Mouse (Mus musculus): ENCODE measurements around the gene Rab40c.

- TF ChIP-seq CTCF (IDR thresholded peaks at IDR 0.05 in 2 of 3, conservative IDR thresholded peaks at IDR 0.05 in 1 of 3; ENCODE audit: control insufficient read depth in 1 of 3, insufficient read depth in 1 of 3, low read depth in 2 of 3, low read length in 3 of 3, poor library complexity in 1 of 3, severe bottlenecking in 1 of 3) (no peak), TCF12 (IDR thresholded peaks at IDR 0.05; ENCODE audit: low read depth, low read length) (no peak)
Observed at GRCm38 (mm10) chr17:25865288-25865687, 54.2 kb downstream of the Rab40c start.

Data from MEL (cell line).